Mouse (Mus musculus) CH12.LX (cell line): ENCODE measurements at regions not wholly inside any gene's neighbourhood (a gene's known extent, or its start where the extent isn't known, plus 50 kb on each side); places are given as distances from the start of the nearest gene placed in this dataset.

Experiments used
- CTCF ChIP-seq, 2 experiments: IDR thresholded peaks in 1 of 2; conservative IDR thresholded peaks in 1 of 2; 2 replicates each; pipeline ENCODE4 v1.5.1; 2011 to 2012; ENCODE audit warnings: low read depth in 2 of 2, low read length in 2 of 2, improper control_type of control experiment in 1 of 2, inconsistent platforms in 1 of 2, mild to moderate bottlenecking in 1 of 2, moderate library complexity in 1 of 2
- POLR2A ChIP-seq: IDR thresholded peaks from 2 replicates; pipeline ENCODE4 v1.6.1; 2011; ENCODE audit warnings: low read depth, mild to moderate bottlenecking, improper control_type of control experiment, low read length

GRCm38 (mm10) chr1:156999947-157000346 is 60.5 kb upstream of the Ralgps2 start:
- TF ChIP-seq CTCF (conservative IDR thresholded peaks at IDR 0.05 in 1 of 2, IDR thresholded peaks at IDR 0.05 in 1 of 2; ENCODE audit: low read depth in 2 of 2, low read length in 2 of 2): no peak
- peak; percentile 58 for TF ChIP-seq POLR2A
